Mouse (Mus musculus): ENCODE measurements around the gene Zfp821. TPM values are rescaled to one million over a fixed set of nuclear protein-coding genes. Genes with fewer than 3 reads are reported as not detected.

Gene Zfp821
- 4.6 TPM in 2 replicates for polyA plus RNA-seq (2012; rRNA removed)

GRCm38 (mm10) chr8:109705320-109706075 lies at the start of gene Zfp821:
Gene Zfp821 (plus strand): TSS chr8:109705546.

GRCm38 (mm10) chr8:109693146-109693900 lies 12.0 kb upstream of the Zfp821 start, which contains the start of gene Ist1:
Gene Ist1 (minus strand): TSS chr8:109693260.

GRCm38 (mm10) chr8:109737237-109738048 lies 32.1 kb downstream of the Zfp821 start, which contains the start of gene Atxn1l:
Gene Atxn1l (minus strand): TSS chr8:109737739.

Other genes starting within 250 kb of the Zfp821 start
- not detected in 2 replicates for gene Pmfbp1, start 211.5 kb upstream of the Zfp821 start, polyA plus RNA-seq (2012; rRNA removed)
- 8.8 and 9.2 TPM in 2 replicates for gene Dhx38, start 139.7 kb upstream of the Zfp821 start, polyA plus RNA-seq (2012; rRNA removed)
- 1.9 and 2.6 TPM in 2 replicates for gene Txnl4b, start 139.7 kb upstream of the Zfp821 start, polyA plus RNA-seq (2012; rRNA removed)
- 29.3 and 34.5 TPM in 2 replicates for gene Hp, start 126.4 kb upstream of the Zfp821 start, polyA plus RNA-seq (2012; rRNA removed)
- 11.6 and 12.5 TPM in 2 replicates for gene Dhodh, start 96.9 kb upstream of the Zfp821 start, polyA plus RNA-seq (2012; rRNA removed)
- 0.78 and 0.91 TPM in 2 replicates for gene Pkd1l3, start 91.0 kb upstream of the Zfp821 start, polyA plus RNA-seq (2012; rRNA removed)
- gene Ist1, start 12.3 kb upstream of the Zfp821 start, polyA plus RNA-seq (2012; rRNA removed): 17.7 and 21.9 TPM in 2 replicates
- gene Atxn1l, start 32.2 kb downstream of the Zfp821 start, polyA plus RNA-seq (2012; rRNA removed): 2.6 and 2.9 TPM in 2 replicates
- 14.6 and 17.2 TPM in 2 replicates for gene Ap1g1, start 73.0 kb downstream of the Zfp821 start, polyA plus RNA-seq (2012; rRNA removed)
- gene Phlpp2, start 163.0 kb downstream of the Zfp821 start, polyA plus RNA-seq (2012; rRNA removed): 5.6 and 7.0 TPM in 2 replicates

Data from liver, embryonic 14 days (tissue).